Mouse (Mus musculus) midbrain, embryonic 16.5 days (tissue): Measurements from ENCODE around the gene Khdc1a. TPM values are rescaled to one million over a fixed set of nuclear protein-coding genes. Genes with fewer than 3 reads are reported as not detected.

Experiments used
- ATAC-seq: fragments of 200-750 bp; cut with Nextera tagmentation; 2 replicates; pipeline ENCODE4 v1.8.0; 2017; ENCODE audit warnings: moderate TSS enrichment
- H3K27ac ChIP-seq: fragments of 300-500 bp; sonication (generic); 2 replicates; pipeline ENCODE4 v1.5.1; 2014; ENCODE audit warnings: mild to moderate bottlenecking, low read length, mixed read lengths
- H3K27me3 ChIP-seq: fragments of 300-500 bp; sonication (generic); 2 replicates; pipeline ENCODE4 v1.6.1; 2014; ENCODE audit warnings: low read depth, low read length, mixed read lengths; ENCODE audit not compliant: control insufficient read depth, insufficient read depth
- H3K36me3 ChIP-seq: fragments of 300-500 bp; sonication (generic); 2 replicates; pipeline ENCODE4 v1.6.1; 2014; ENCODE audit warnings: mild to moderate bottlenecking, low read length, moderate library complexity, mixed read lengths; ENCODE audit not compliant: control insufficient read depth, insufficient read depth
- H3K4me1 ChIP-seq: fragments of 300-500 bp; sonication (generic); 2 replicates; pipeline ENCODE4 v1.6.1; 2014; ENCODE audit warnings: mild to moderate bottlenecking, low read length, mixed read lengths; ENCODE audit not compliant: control insufficient read depth, insufficient read depth
- H3K4me2 ChIP-seq: fragments of 300-500 bp; sonication (generic); 2 replicates; pipeline ENCODE4 v1.6.1; 2014; ENCODE audit warnings: mild to moderate bottlenecking, low read length, mixed read lengths
- H3K4me3 ChIP-seq: fragments of 300-500 bp; sonication (generic); 2 replicates; pipeline ENCODE4 v1.5.1; 2014; ENCODE audit warnings: low read depth, mild to moderate bottlenecking, low read length, moderate library complexity, mixed read lengths
- H3K9ac ChIP-seq: fragments of 300-500 bp; sonication (generic); 2 replicates; pipeline ENCODE4 v1.6.1; 2014; ENCODE audit warnings: low read depth, low read length, mixed read lengths
- H3K9me3 ChIP-seq: fragments of 300-500 bp; sonication (generic); replicated peaks from 2 replicates; pipeline ENCODE4 v1.6.1; 2014; ENCODE audit warnings: mild to moderate bottlenecking, low read length, mixed read lengths; ENCODE audit not compliant: control insufficient read depth, poor library complexity, severe bottlenecking
- WGBS: fragments of 180-500 bp; shearing (Covaris S2); extraction: QIAGEN DNeasy Blood & Tissue Kit; methylation state at CpG from one replicate; pipeline ENCODE4 v1.1.7; 2014; 5-methylcytosine and 5-hydroxymethylcytosine counted together
- polyA plus RNA-seq: library from polyadenylated mRNA; unstranded; fragments of >200 nt; fragmentation: Nextera tagmentation; extraction: Ambion mirVana; gene quantifications from 2 replicates; pipeline ENCODE4 v1.2.1, GENCODE M21; 2015

Khdc1a gene
- polyA plus RNA-seq: not detected in 2 replicates

DNA sequence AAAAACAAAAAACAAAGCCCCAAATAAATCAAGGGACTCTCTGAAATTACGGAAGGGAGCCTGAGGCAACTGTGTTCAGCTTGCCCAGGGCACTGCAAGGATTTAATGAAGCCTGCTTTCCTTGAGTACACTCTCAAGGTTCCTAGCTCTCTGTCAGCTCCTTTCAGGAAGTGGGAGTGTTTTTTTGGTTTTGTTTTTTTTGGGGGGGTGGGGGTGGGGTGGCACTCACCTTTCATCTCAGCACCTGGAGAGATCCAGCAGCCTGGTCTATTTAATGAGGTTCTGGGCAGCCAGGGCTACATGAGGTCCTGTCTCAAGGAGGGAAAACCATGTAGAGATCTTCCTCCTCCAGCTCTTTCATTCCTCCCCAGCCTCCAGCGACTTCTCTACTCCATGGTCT lies at the start of gene Khdc1a:
Gene Khdc1a, plus strand, starts transcription at position 301 of the 400 bp plus-strand sequence.
- Histone ChIP-seq H3K27ac (no peak within 1 kb of the TSS), H3K4me3 (no peak within 1 kb of the TSS), H3K36me3 (no peaks in the 10 kb centered on the region), H3K4me1 (no peaks in the 10 kb centered on the region), H3K9ac (no peak within 1 kb of the TSS), H3K9me3 (no peaks in the 10 kb centered on the region), H3K4me2 (no peak within 1 kb of the TSS), H3K27me3 (no peaks in the 10 kb centered on the region)
- WGBS: 76% methylated on average over 2 of the region's 2 CpGs
- no peak for ATAC-seq

DNA sequence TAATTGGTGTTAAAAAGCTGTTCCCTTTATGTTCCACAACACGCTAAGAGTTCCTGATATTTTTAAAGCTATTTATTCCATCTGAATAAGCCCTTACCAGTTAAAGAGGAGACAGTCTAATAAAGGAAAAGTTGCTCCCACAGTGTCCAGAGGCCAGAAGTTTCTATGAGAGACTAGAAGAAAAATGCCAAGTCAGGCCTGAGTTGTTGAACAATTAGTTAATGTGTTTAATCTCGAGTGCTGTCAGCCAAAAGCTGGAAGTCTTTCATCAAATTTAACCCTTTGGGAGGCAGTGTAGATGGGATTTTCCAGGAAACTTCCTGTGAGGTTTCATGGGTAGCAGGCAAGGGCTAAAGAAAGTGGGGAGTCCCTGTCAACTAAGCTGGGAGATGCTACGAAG lies 49.6 kb upstream of the Khdc1a start:
- Histone ChIP-seq H3K4me3 (no peak overlapping the region), H3K4me1 (no peaks in the 10 kb centered on the region), H3K9ac (no peak overlapping the region), H3K27ac (no peak overlapping the region), H3K4me2 (no peak overlapping the region), H3K36me3 (no peaks in the 10 kb centered on the region), H3K9me3 (no peaks in the 10 kb centered on the region), H3K27me3 (no peaks in the 10 kb centered on the region)
- no peak for ATAC-seq
- 52% methylated on average over 3 of the region's 3 CpGs for WGBS

DNA sequence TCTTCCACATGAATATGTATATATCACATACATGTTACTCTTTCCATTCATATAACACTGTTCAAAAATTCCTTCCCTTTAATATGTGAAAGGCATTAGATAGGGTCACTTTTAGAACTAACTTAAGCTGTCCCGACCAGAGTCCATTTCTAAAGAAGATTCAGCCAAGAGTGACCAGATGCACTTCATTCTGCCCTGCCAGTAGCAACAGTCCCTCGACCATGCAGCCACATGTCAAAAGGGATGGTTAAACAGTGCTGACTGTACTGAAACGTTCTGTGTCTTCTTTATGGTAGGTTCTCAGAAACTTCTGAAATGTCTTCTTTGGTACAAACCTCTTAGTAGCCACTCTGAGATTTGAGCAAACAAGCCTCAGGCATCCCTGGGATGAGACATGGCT lies 47.8 kb upstream of the Khdc1a start:
- Histone ChIP-seq H3K4me2 (no peak overlapping the region), H3K36me3 (no peaks in the 10 kb centered on the region), H3K9ac (no peak overlapping the region), H3K4me3 (no peak overlapping the region), H3K27me3 (no peaks in the 10 kb centered on the region), H3K27ac (no peak overlapping the region), H3K9me3 (no peaks in the 10 kb centered on the region), H3K4me1 (no peaks in the 10 kb centered on the region)
- 76% methylated on average over 3 of the region's 3 CpGs for WGBS
- ATAC-seq: no peak

DNA sequence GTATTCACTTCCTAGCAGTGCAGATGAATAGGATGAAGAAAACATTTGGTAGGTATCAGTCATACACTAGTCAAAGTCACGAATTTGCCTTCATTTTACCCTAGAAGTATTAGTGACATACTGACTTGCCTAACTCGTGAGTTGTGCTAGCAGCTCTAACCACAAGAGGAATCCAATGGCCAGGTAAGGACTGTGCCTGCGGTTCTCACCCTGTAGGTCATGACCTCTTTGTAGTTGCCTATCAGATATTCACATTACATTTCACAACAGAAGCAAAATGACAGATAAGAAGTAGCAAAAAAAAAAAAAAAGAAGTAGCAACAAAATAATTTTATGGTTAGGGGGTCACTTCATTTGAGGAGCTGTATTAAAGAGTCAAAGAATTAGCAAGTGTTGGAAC lies 45.3 kb upstream of the Khdc1a start:
- Histone ChIP-seq H3K9ac (no peak overlapping the region), H3K27ac (no peak overlapping the region), H3K4me2 (no peak overlapping the region), H3K36me3 (no peaks in the 10 kb centered on the region), H3K27me3 (no peaks in the 10 kb centered on the region), H3K4me1 (no peaks in the 10 kb centered on the region), H3K4me3 (no peak overlapping the region), H3K9me3 (no peaks in the 10 kb centered on the region)
- 88% methylated on average over 3 of the region's 3 CpGs for WGBS
- ATAC-seq: no peak

DNA sequence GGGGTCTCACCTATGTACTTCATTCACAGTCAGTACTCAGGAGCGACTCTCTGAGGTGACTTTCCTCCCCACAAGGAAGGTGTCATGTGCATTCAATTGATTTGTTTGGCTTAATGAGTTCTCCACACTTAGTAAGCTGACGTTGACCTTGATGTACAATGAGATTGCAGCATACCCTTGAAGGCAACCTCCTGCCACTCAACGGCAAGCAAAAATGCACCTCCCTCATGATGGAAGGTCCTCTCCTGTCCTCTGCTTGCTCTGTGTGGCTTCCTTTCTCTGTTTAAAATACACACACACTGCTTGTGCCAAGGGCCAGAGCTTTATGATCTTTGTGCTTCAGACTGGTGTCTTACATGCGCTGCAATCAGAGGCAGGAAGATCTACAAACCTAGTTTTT lies 44.8 kb upstream of the Khdc1a start:
- WGBS: 91% methylated on average over 4 of the region's 4 CpGs
- H3K4me3 ChIP-seq: no peak overlapping the region
- no peak overlapping the region for H3K9ac ChIP-seq
- no peak overlapping the region for H3K27ac ChIP-seq
- no peaks in the 10 kb centered on the region for H3K4me1 ChIP-seq
- no peaks in the 10 kb centered on the region for H3K9me3 ChIP-seq
- no peak for ATAC-seq
- H3K36me3 ChIP-seq: no peaks in the 10 kb centered on the region
- H3K4me2 ChIP-seq: no peak overlapping the region
- no peaks in the 10 kb centered on the region for H3K27me3 ChIP-seq

DNA sequence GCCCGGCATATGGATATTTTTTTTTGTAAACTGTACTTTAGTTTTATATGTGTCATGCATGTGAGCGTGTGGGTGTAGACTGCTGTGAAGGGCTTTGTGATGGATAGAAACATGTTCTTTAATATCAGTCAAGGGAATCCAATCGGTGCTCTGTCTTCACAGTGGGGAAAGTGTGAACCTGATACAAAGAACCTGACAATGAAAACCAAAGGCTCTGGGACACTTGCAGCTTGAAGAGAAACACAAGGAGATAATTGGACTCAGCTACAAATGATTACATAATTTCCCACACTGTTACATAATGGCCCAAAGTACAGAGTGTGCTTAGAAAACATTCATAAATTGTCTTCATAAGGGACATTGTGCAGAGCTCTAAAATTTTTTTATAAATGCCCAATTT lies 44.0 kb upstream of the Khdc1a start:
- H3K4me1 ChIP-seq: no peaks in the 10 kb centered on the region
- no peak overlapping the region for H3K9ac ChIP-seq
- H3K4me3 ChIP-seq: no peak overlapping the region
- no peaks in the 10 kb centered on the region for H3K27me3 ChIP-seq
- H3K27ac ChIP-seq: no peak overlapping the region
- no peaks in the 10 kb centered on the region for H3K9me3 ChIP-seq
- H3K4me2 ChIP-seq: no peak overlapping the region
- no peaks in the 10 kb centered on the region for H3K36me3 ChIP-seq
- ATAC-seq: no peak
- WGBS: 90% methylated on average over 3 of the region's 3 CpGs

DNA sequence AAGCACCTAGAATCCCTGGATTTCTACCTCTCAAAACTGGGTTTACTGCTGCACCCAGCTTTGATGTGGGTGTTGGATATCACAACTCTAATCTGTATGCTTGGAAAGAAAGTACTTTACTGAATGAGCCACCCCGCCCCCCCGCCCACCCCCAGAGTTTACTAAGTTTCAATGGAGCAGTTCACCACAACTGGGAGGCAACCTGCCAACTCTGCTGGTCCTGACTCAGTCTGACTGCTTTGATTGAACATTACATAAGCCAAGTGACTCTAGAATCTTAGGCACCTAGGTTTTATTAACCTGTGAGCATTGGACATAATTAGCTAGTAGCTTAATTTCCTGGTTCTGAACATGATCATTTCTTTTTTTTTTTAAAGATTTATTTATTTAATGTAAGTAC lies 35.1 kb upstream of the Khdc1a start:
- no peaks in the 10 kb centered on the region for H3K27me3 ChIP-seq
- no peak overlapping the region for H3K4me3 ChIP-seq
- WGBS: 85% methylated on average over 2 of the region's 2 CpGs
- H3K27ac ChIP-seq: no peak overlapping the region
- ATAC-seq: no peak
- no peak overlapping the region for H3K9ac ChIP-seq
- no peak overlapping the region for H3K4me2 ChIP-seq
- no peaks in the 10 kb centered on the region for H3K9me3 ChIP-seq
- no peaks in the 10 kb centered on the region for H3K4me1 ChIP-seq
- H3K36me3 ChIP-seq: no peaks in the 10 kb centered on the region

DNA sequence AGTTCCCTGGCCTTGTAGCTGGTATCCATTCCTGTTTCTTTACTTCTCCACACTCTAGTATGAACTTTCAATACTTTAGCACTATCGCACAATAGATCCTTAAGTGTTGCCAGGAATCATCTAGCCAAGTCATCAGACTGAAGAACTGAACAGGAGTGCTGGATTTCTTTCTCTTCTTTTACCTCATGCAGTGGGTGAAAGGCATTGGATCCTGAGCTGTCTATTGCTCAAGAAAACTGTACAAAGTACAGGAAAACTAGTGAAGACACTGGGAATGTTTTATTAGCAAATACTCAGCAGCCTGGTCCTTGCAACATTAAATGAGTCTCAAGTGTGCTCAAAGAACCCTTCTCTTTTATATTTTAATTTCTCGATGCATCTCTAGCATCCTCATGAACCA lies 33.7 kb upstream of the Khdc1a start:
- no peak overlapping the region for H3K4me3 ChIP-seq
- no peaks in the 10 kb centered on the region for H3K9me3 ChIP-seq
- H3K4me1 ChIP-seq: no peaks in the 10 kb centered on the region
- 93% methylated on average over 2 of the region's 2 CpGs for WGBS
- no peak for ATAC-seq
- no peaks in the 10 kb centered on the region for H3K27me3 ChIP-seq
- H3K4me2 ChIP-seq: no peak overlapping the region
- H3K36me3 ChIP-seq: no peaks in the 10 kb centered on the region
- H3K9ac ChIP-seq: no peak overlapping the region
- no peak overlapping the region for H3K27ac ChIP-seq

DNA sequence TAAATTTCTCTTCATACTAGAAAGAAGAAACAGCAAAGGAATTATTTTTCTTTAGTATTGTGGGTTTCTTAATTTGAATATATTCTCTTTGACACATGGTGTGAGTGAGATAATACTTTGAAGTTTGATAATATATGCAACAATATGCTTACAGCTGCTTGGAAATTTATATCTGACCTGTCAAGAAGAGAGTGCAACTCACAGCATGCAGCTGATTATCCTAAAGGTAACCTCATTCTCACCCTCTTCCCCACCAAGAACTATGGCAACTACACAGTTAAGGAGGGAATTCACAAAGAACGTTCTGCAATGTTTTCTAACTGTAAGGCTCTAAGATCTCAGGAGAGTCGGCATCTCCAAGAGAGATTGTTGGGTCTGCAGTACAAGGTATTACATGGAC lies 33.1 kb upstream of the Khdc1a start:
- no peak overlapping the region for H3K4me2 ChIP-seq
- H3K27ac ChIP-seq: no peak overlapping the region
- no peak for ATAC-seq
- no peaks in the 10 kb centered on the region for H3K36me3 ChIP-seq
- H3K4me3 ChIP-seq: no peak overlapping the region
- H3K4me1 ChIP-seq: no peaks in the 10 kb centered on the region
- 90% methylated on average over 2 of the region's 2 CpGs for WGBS
- H3K9me3 ChIP-seq: no peaks in the 10 kb centered on the region
- H3K9ac ChIP-seq: no peak overlapping the region
- H3K27me3 ChIP-seq: no peaks in the 10 kb centered on the region

DNA sequence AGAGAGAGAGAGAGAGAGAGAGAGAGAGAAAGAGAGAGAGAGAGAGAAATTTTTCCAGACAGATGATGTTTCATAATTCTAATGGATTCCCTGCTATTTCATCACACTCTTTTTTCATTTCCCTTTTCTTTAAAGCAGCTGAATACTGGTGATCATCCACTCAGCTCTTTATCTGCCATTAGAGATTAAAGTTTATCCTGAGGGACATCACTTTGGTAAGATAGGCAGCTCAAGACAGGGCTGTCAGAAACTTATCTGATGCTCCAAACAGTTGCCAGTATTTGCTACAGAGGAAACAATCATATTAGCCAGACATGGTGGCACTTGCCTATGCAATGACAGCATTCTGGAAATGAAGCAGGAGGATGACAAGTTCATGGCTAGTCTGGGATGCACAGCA lies 31.2 kb upstream of the Khdc1a start:
- Histone ChIP-seq H3K27me3 (no peaks in the 10 kb centered on the region), H3K9me3 (no peaks in the 10 kb centered on the region), H3K9ac (no peak overlapping the region), H3K4me1 (no peaks in the 10 kb centered on the region), H3K4me3 (no peak overlapping the region), H3K27ac (no peak overlapping the region), H3K4me2 (no peak overlapping the region), H3K36me3 (no peaks in the 10 kb centered on the region)
- ATAC-seq: no peak
